Mouse (Mus musculus) CH12.LX (cell line): ENCODE measurements around the gene Kif1bp. TPM values are rescaled to one million over a fixed set of nuclear protein-coding genes. Genes with fewer than 3 reads are reported as not detected.
A peak's percentile ranks its signal among the peaks of the same experiment; 100 is the strongest.

ENCODE experiments used
- DNase-seq: peaks from one replicate; pipeline ENCODE4 v3.0.0-alpha.2; 2013; ENCODE audit errors: extremely low read depth
- H3K27ac ChIP-seq: 2 replicates; pipeline ENCODE4 v1.5.1; 2012; ENCODE audit warnings: low read depth, mild to moderate bottlenecking, control low read depth, moderate library complexity; ENCODE audit not compliant: insufficient read depth
- H3K27me3 ChIP-seq: replicated peaks from 2 replicates; pipeline ENCODE3; 2012; ENCODE audit warnings: inconsistent platforms
- H3K36me3 ChIP-seq, 2 experiments: replicated peaks in 1 of 2; 2 replicates each; pipeline versions ENCODE3 to v1.6.1; 2012; ENCODE audit warnings: inconsistent platforms in 1 of 2, low read length in 1 of 2, mild to moderate bottlenecking in 1 of 2, mixed read lengths in 1 of 2, moderate library complexity in 1 of 2; ENCODE audit not compliant: control insufficient read depth in 1 of 2, insufficient read depth in 1 of 2
- H3K4me1 ChIP-seq, 2 experiments: 2 replicates each; pipeline ENCODE4 v1.6.1; 2012; ENCODE audit warnings: inconsistent platforms in 1 of 2, moderate library complexity in 1 of 2; ENCODE audit not compliant: insufficient read depth in 2 of 2, control insufficient read depth in 1 of 2
- H3K4me2 ChIP-seq: 2 replicates; pipeline ENCODE4 v1.6.1; 2012; ENCODE audit warnings: low read depth, mild to moderate bottlenecking, control low read depth; ENCODE audit not compliant: poor library complexity, insufficient read depth, severe bottlenecking
- H3K4me3 ChIP-seq, 3 experiments: fragments of 150-350 bp in 1 of 3; sonication (generic) in 1 of 3; replicated peaks in 1 of 3; 2 replicates each; pipeline versions ENCODE3 to v1.5.1; 2011 to 2012; ENCODE audit warnings: low read depth in 2 of 3, low read length in 2 of 3, mild to moderate bottlenecking in 2 of 3, moderate library complexity in 2 of 3, control low read depth in 1 of 3, improper control_type of control experiment in 1 of 3, inconsistent platforms in 1 of 3, mixed read lengths in 1 of 3; ENCODE audit not compliant: poor library complexity in 1 of 3
- H3K79me2 ChIP-seq: replicated peaks from 2 replicates; pipeline ENCODE4 v1.6.1; 2012; ENCODE audit warnings: mild to moderate bottlenecking, moderate library complexity; ENCODE audit not compliant: control insufficient read depth, poor library complexity, insufficient read depth, severe bottlenecking; ENCODE audit errors: extremely low read depth
- H3K9ac ChIP-seq: 2 replicates; pipeline ENCODE4 v1.6.1; 2012; ENCODE audit warnings: low read depth, mild to moderate bottlenecking, control low read depth, moderate library complexity; ENCODE audit not compliant: insufficient read depth
- H3K9me3 ChIP-seq: replicated peaks from 2 replicates; pipeline ENCODE3; 2012; ENCODE audit warnings: low read length, inconsistent platforms, mixed read lengths
- BHLHE40 ChIP-seq: IDR thresholded peaks from 2 replicates; pipeline ENCODE4 v1.6.1; 2011; ENCODE audit warnings: mild to moderate bottlenecking, low read depth, low read length, improper control_type of control experiment
- CHD1 ChIP-seq: IDR thresholded peaks from 2 replicates; pipeline ENCODE4 v1.6.1; 2012; ENCODE audit warnings: low read depth, low read length, improper control_type of control experiment, inconsistent platforms
- CHD2 ChIP-seq: IDR thresholded peaks from 2 replicates; pipeline ENCODE4 v1.6.1; 2011; ENCODE audit warnings: low read length, improper control_type of control experiment
- CTCF ChIP-seq, 2 experiments: IDR thresholded peaks in 1 of 2; conservative IDR thresholded peaks in 1 of 2; 2 replicates each; pipeline ENCODE4 v1.5.1; 2011 to 2012; ENCODE audit warnings: low read depth in 2 of 2, low read length in 2 of 2, improper control_type of control experiment in 1 of 2, inconsistent platforms in 1 of 2, mild to moderate bottlenecking in 1 of 2, moderate library complexity in 1 of 2
- E2F4 ChIP-seq: IDR thresholded peaks from 2 replicates; pipeline ENCODE4 v1.6.1; 2011; ENCODE audit warnings: low read depth, low read length, improper control_type of control experiment; ENCODE audit not compliant: insufficient replicate concordance
- ELF1 ChIP-seq: IDR thresholded peaks from 2 replicates; pipeline ENCODE4 v1.6.1; 2014; ENCODE audit warnings: low read depth, mild to moderate bottlenecking, inconsistent platforms, low read length, improper control_type of control experiment
- EP300 ChIP-seq: IDR thresholded peaks from 2 replicates; pipeline ENCODE4 v1.6.1; 2011; ENCODE audit warnings: low read length, improper control_type of control experiment
- ETS1 ChIP-seq: conservative IDR thresholded peaks from 2 replicates; pipeline ENCODE4 v1.6.1; 2012; ENCODE audit warnings: low read depth, mild to moderate bottlenecking, inconsistent platforms, low read length, improper control_type of control experiment, moderate library complexity
- GABPA ChIP-seq: IDR thresholded peaks from 2 replicates; pipeline ENCODE4 v1.6.1; 2012; ENCODE audit warnings: low read depth, low read length, improper control_type of control experiment, inconsistent platforms; ENCODE audit not compliant: insufficient replicate concordance
- HCFC1 ChIP-seq: IDR thresholded peaks from 2 replicates; pipeline ENCODE4 v1.6.1; 2012; ENCODE audit warnings: low read depth, mild to moderate bottlenecking, inconsistent platforms, low read length, improper control_type of control experiment
- IRF4 ChIP-seq: IDR thresholded peaks from 2 replicates; pipeline ENCODE4 v1.6.1; 2014; ENCODE audit warnings: low read depth, mild to moderate bottlenecking, inconsistent platforms, low read length, improper control_type of control experiment
- JUN ChIP-seq: IDR thresholded peaks from 2 replicates; pipeline ENCODE4 v1.6.1; 2011; ENCODE audit warnings: low read depth, mild to moderate bottlenecking, low read length, improper control_type of control experiment, moderate library complexity; ENCODE audit not compliant: insufficient read depth
- JUND ChIP-seq: conservative IDR thresholded peaks from 2 replicates; pipeline ENCODE4 v1.6.1; 2011; ENCODE audit warnings: low read depth, low read length, improper control_type of control experiment
- MAFK ChIP-seq: IDR thresholded peaks from 2 replicates; pipeline ENCODE4 v1.6.1; 2011; ENCODE audit warnings: low read length, improper control_type of control experiment; ENCODE audit not compliant: insufficient replicate concordance
- MAX ChIP-seq: IDR thresholded peaks from 2 replicates; pipeline ENCODE4 v1.6.1; 2011; ENCODE audit warnings: low read length, improper control_type of control experiment
- MAZ ChIP-seq: IDR thresholded peaks from 2 replicates; pipeline ENCODE4 v1.6.1; 2012; ENCODE audit warnings: low read depth, mild to moderate bottlenecking, inconsistent platforms, low read length, improper control_type of control experiment, moderate library complexity
- MEF2A ChIP-seq: IDR thresholded peaks from 2 replicates; pipeline ENCODE4 v1.6.1; 2014; ENCODE audit warnings: low read depth, mild to moderate bottlenecking, inconsistent platforms, low read length, improper control_type of control experiment, borderline replicate concordance
- MXI1 ChIP-seq: IDR thresholded peaks from 2 replicates; pipeline ENCODE4 v1.6.1; 2011; ENCODE audit warnings: mild to moderate bottlenecking, low read depth, low read length, improper control_type of control experiment
- MYC ChIP-seq: IDR thresholded peaks from 2 replicates; pipeline ENCODE4 v1.6.1; 2011; ENCODE audit warnings: low read depth, mild to moderate bottlenecking, improper control_type of control experiment, low read length
- NELFE ChIP-seq: IDR thresholded peaks from 2 replicates; pipeline ENCODE4 v1.6.1; 2011; ENCODE audit warnings: low read depth, low read length, improper control_type of control experiment
- NRF1 ChIP-seq: IDR thresholded peaks from 2 replicates; pipeline ENCODE4 v1.6.1; 2014; ENCODE audit warnings: low read depth, mild to moderate bottlenecking, inconsistent platforms, low read length, improper control_type of control experiment, moderate library complexity
- PAX5 ChIP-seq: IDR thresholded peaks from 2 replicates; pipeline ENCODE4 v1.6.1; 2012; ENCODE audit warnings: low read length, inconsistent platforms, mixed read lengths
- POLR2A ChIP-seq: IDR thresholded peaks from 2 replicates; pipeline ENCODE4 v1.6.1; 2011; ENCODE audit warnings: low read depth, mild to moderate bottlenecking, improper control_type of control experiment, low read length
- RAD21 ChIP-seq: IDR thresholded peaks from 2 replicates; pipeline ENCODE4 v1.6.1; 2011; ENCODE audit warnings: low read depth, mild to moderate bottlenecking, low read length, improper control_type of control experiment, moderate library complexity
- SIN3A ChIP-seq: IDR thresholded peaks from 2 replicates; pipeline ENCODE4 v1.6.1; 2012; ENCODE audit warnings: low read length, improper control_type of control experiment, inconsistent platforms
- SMC3 ChIP-seq: IDR thresholded peaks from 2 replicates; pipeline ENCODE4 v1.6.1; 2011; ENCODE audit warnings: low read depth, low read length, improper control_type of control experiment
- TBP ChIP-seq: conservative IDR thresholded peaks from 2 replicates; pipeline ENCODE4 v1.6.1; 2011; ENCODE audit warnings: low read depth, low read length, improper control_type of control experiment
- TCF12 ChIP-seq: IDR thresholded peaks from 2 replicates; pipeline ENCODE4 v1.6.1; 2014; ENCODE audit warnings: low read depth, mild to moderate bottlenecking, inconsistent platforms, low read length, improper control_type of control experiment
- UBTF ChIP-seq: IDR thresholded peaks from 2 replicates; pipeline ENCODE4 v1.6.1; 2012; ENCODE audit warnings: low read depth, mild to moderate bottlenecking, inconsistent platforms, low read length, improper control_type of control experiment, moderate library complexity
- USF1 ChIP-seq: IDR thresholded peaks from 2 replicates; pipeline ENCODE4 v1.6.1; 2014; ENCODE audit warnings: low read depth, mild to moderate bottlenecking, inconsistent platforms, low read length, improper control_type of control experiment
- USF2 ChIP-seq: conservative IDR thresholded peaks from 2 replicates; pipeline ENCODE4 v1.6.1; 2011; ENCODE audit warnings: low read depth, low read length, improper control_type of control experiment
- ZC3H11A ChIP-seq: IDR thresholded peaks from 2 replicates; pipeline ENCODE4 v1.6.1; 2012; ENCODE audit warnings: low read depth, mild to moderate bottlenecking, inconsistent platforms, low read length, improper control_type of control experiment
- ZKSCAN1 ChIP-seq: IDR thresholded peaks from 2 replicates; pipeline ENCODE4 v1.6.1; 2012; ENCODE audit warnings: low read depth, inconsistent platforms, low read length, improper control_type of control experiment, borderline replicate concordance
- ZMIZ1 ChIP-seq: IDR thresholded peaks from 2 replicates; pipeline ENCODE4 v1.6.1; 2012; ENCODE audit warnings: low read depth, mild to moderate bottlenecking, inconsistent platforms, low read length, improper control_type of control experiment
- ZNF384 ChIP-seq: IDR thresholded peaks from 2 replicates; pipeline ENCODE4 v1.6.1; 2012; ENCODE audit warnings: low read depth, low read length, improper control_type of control experiment, inconsistent platforms
- dilution Hi-C: fragments of 300-500 bp; cut with MboI; formaldehyde crosslinking; loops from 2 replicates; pipeline ENCODE4 v1.14.3; 2020; ENCODE audit warnings: low sequenced_read_pairs; ENCODE audit not compliant: extremely low pct_unique_long_range_greater_than_20kb, extremely low pct_ligation_motif_present
- in situ Hi-C: fragments of 300-500 bp; cut with MboI; formaldehyde crosslinking; loops from 3 replicates; pipeline ENCODE4 v1.14.3; 2019; ENCODE audit warnings: low sequenced_read_pairs, low pct_ligation_motif_present, low pct_unique_long_range_greater_than_20kb, mixed read lengths
- polyA plus RNA-seq: library from polyadenylated mRNA; unstranded; fragments of >175 nt; gene quantifications from 2 replicates; pipeline ENCODE4 v1.2.1, GENCODE M21; 2012; ENCODE audit warnings: low read depth; ENCODE audit not compliant: insufficient read length
- total RNA-seq, 2 experiments: library from RNA; depleted of rRNA; stranded (reverse); fragments of 300-350 nt in 1 of 2; fragments of >200 nt in 1 of 2; gene quantifications; 2 replicates each; pipeline ENCODE4 v1.2.3; 2012 to 2014

The Kif1bp gene
- total and polyA plus RNA-seq, 3 experiments, result 12.9 to 23.1 (median 15.3) TPM

GRCm38 (mm10) chr10:62542507-62542906 lies 35.8 kb downstream of the Kif1bp start (continued):
- TF ChIP-seq CTCF (conservative IDR thresholded peaks at IDR 0.05 in 1 of 2, IDR thresholded peaks at IDR 0.05 in 1 of 2; ENCODE audit: low read depth in 2 of 2, low read length in 2 of 2) (peak in 1 of 2 experiments; percentile 10; a peak in 1 of 4 replicates), NELFE (peak; percentile 58; the same call in 1 of the 2 replicates), POLR2A (peak; percentile 57), JUND (no peak), ZC3H11A (no peak), ZNF384 (no peak), ZKSCAN1 (no peak), MAX (peak; percentile 91), RAD21 (no peak; the same call in 1 of the 2 replicates)

DNA sequence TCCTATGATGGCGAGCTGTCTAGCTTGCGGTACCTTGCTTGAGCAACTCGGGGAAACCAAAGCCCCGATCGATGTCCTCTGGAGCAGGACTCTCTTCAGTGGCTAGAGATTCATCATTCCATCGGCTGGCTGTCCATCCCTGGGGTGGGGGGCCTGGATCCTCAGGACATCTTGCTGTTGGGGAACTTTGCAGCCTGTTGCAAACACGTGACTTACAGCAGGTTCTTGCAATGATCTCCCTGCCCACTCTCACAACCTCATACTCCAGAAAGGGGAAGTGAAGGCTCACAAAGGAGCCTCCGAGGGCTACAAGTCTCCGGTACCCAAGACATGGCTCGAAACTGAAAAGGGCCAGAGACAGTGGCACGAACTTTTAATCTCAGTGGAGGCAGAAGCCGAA lies 36.8 kb downstream of the Kif1bp start:
- Histone ChIP-seq H3K4me2 (peak overlapping the region; percentile 95), H3K9ac (peak overlapping the region; percentile 87), H3K4me1 (peaks cover 10 to 58% of the 10 kb centered on the region in 2 experiments), H3K27me3 (no peaks in the 10 kb centered on the region), H3K9me3 (no peaks in the 10 kb centered on the region), H3K4me3 (peak overlapping the region; percentile 38 to 67 (median 62)), H3K79me2 (no peaks in the 10 kb centered on the region), H3K36me3 (peaks cover 9 to 17% of the 10 kb centered on the region in 2 experiments), H3K27ac (peak overlapping the region; percentile 100)
- dilution Hi-C loops, result no loop called here
- in situ Hi-C loops, result loop anchor here (5.0 kb wide), 1 partner anchor 34 kb away; no protein-coding TSS in a partner anchor
- peak; percentile 89 for DNase-seq
- TF ChIP-seq GABPA, result no peak
- TF ChIP-seq UBTF, result peak; percentile 54; the same call in 1 of the 2 replicates
- no peak for TF ChIP-seq ZC3H11A
- TF ChIP-seq ZMIZ1, result 0 out of 2 replicates have a peak, but pooled peaks have one; percentile 37
- no peak for TF ChIP-seq PAX5
- peak; percentile 66; the same call in 1 of the 2 replicates for TF ChIP-seq MEF2A
- peak; percentile 87 for TF ChIP-seq IRF4
- TF ChIP-seq ELF1, result peak; percentile 57
- TF ChIP-seq E2F4, result no peak
- peak; percentile 84 for TF ChIP-seq USF2
- TF ChIP-seq CHD1, result 0 out of 2 replicates have a peak, but pooled peaks have one; percentile 14
- peak; percentile 57 for TF ChIP-seq POLR2A
- TF ChIP-seq MAZ, result peak; percentile 59; the same call in 1 of the 2 replicates
- TF ChIP-seq HCFC1, result peak; percentile 42
- TF ChIP-seq EP300, result peak; percentile 70
- TF ChIP-seq NRF1, result peak; percentile 42; the same call in 1 of the 2 replicates
- TF ChIP-seq TCF12, result peak; percentile 57; the same call in 1 of the 2 replicates
- TF ChIP-seq SIN3A, result no peak; the same call in 1 of the 2 replicates
- no peak for TF ChIP-seq MAFK
- TF ChIP-seq SMC3, result peak; percentile 9; the same call in 1 of the 2 replicates
- peak; percentile 96 for TF ChIP-seq MAX
- no peak for TF ChIP-seq JUN
- TF ChIP-seq MYC, result peak; percentile 87
- TF ChIP-seq ZKSCAN1, result no peak
- 0 out of 2 replicates have a peak, but pooled peaks have one; percentile 14 for TF ChIP-seq JUND
- TF ChIP-seq MXI1, result peak; percentile 90
- peak; percentile 82 for TF ChIP-seq TBP
- no peak; the same call in 1 of the 2 replicates for TF ChIP-seq CHD2
- TF ChIP-seq USF1, result peak; percentile 80
- TF ChIP-seq ETS1, result peak; percentile 83
- TF ChIP-seq ZNF384, result no peak; the same call in 1 of the 2 replicates
- TF ChIP-seq BHLHE40, result peak; percentile 98
- TF ChIP-seq NELFE, result 0 out of 2 replicates have a peak, but pooled peaks have one; percentile 18
